Mouse (Mus musculus): ENCODE data around the gene Aldh1a3. TPM values are rescaled to one million over a fixed set of nuclear protein-coding genes. Genes with fewer than 3 reads are reported as not detected.

Gene Aldh1a3
- polyA plus RNA-seq, 1 experiment from 2014 or later: 0.69 TPM

- Histone ChIP-seq H3K9ac (no peak overlapping the region), H3K27me3 (no peaks in the 10 kb centered on the region), H3K4me1 (replicated peaks) (no peaks in the 10 kb centered on the region), H3K27ac (replicated peaks) (no peak overlapping the region), H3K36me3 (replicated peaks) (no peaks in the 10 kb centered on the region), H3K4me3 (replicated peaks) (no peak overlapping the region), H3K9me3 (replicated peaks) (no peaks in the 10 kb centered on the region), H3K4me2 (no peak overlapping the region)
- WGBS (ENCODE audit: insufficient replicate concordance): 69% methylated on average over 7 of the region's 7 CpGs
- ATAC-seq (ENCODE audit: insufficient read depth): no peak
Observed at GRCm38 (mm10) chr7:66413093-66413492, 14.2 kb downstream of the Aldh1a3 start.

DNA sequence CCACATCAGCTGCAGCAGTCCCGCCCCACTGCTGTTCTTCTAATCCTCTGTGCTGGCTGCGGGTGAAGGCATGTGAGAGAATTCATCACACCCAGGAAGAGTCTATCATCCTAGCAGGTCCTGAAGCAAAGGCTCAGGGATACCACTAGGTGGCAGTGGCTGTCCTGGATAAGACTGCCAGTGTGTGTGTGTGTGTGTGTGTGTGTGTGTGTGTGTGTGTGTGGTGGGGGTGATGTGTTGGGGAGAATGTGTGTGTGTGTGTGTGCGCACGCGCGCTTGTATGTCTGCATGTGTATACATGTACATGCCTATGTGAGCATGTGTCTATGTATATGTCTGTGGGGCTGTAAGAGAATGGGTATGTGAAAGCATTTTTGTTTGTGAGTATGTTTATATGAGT, 17.9 kb downstream of the Aldh1a3 start:
- 63% methylated on average over 6 of the region's 6 CpGs for WGBS (ENCODE audit: insufficient replicate concordance)
- no peaks in the 10 kb centered on the region for H3K36me3 ChIP-seq (replicated peaks)
- no peak for ATAC-seq (ENCODE audit: insufficient read depth)

DNA sequence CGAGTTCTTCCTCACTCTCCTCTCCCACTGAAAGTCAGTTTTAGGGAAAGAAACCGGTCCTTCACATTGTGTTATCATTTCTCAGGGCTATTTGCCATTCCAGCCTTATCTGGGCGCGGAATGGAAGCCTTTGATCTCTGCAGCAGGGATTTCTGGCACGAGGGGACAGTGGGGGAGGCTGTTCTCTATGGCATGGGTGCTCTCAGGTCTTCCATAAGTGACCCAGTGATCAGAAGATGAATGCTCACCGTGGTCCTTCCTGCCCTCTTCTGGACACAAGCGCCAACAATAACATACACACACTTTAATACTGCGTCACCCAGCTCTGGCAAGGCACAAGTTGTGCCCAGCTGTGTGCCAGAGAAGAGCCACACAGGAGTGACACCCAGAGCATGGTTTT, 20.3 kb downstream of the Aldh1a3 start:
- Histone ChIP-seq H3K36me3 (replicated peaks) (no peaks in the 10 kb centered on the region), H3K9ac (no peak overlapping the region), H3K27me3 (no peaks in the 10 kb centered on the region), H3K9me3 (replicated peaks) (no peaks in the 10 kb centered on the region), H3K4me1 (replicated peaks) (0 out of 2 replicates have a peak, but pooled peaks cover 3% of the 10 kb centered on the region), H3K4me2 (no peak overlapping the region), H3K4me3 (replicated peaks) (no peak overlapping the region), H3K27ac (replicated peaks) (no peak overlapping the region)
- WGBS (ENCODE audit: insufficient replicate concordance): 57% methylated on average over 8 of the region's 8 CpGs
- ATAC-seq (ENCODE audit: insufficient read depth): no peak

More for the DNA sequence above, 17.9 kb downstream of the Aldh1a3 start:
- Histone ChIP-seq H3K9ac (no peak overlapping the region), H3K27ac (replicated peaks) (no peak overlapping the region), H3K4me3 (replicated peaks) (no peak overlapping the region), H3K27me3 (no peaks in the 10 kb centered on the region), H3K4me2 (no peak overlapping the region), H3K4me1 (replicated peaks) (0 out of 2 replicates have a peak, but pooled peaks cover 3% of the 10 kb centered on the region), H3K9me3 (replicated peaks) (no peaks in the 10 kb centered on the region)

DNA sequence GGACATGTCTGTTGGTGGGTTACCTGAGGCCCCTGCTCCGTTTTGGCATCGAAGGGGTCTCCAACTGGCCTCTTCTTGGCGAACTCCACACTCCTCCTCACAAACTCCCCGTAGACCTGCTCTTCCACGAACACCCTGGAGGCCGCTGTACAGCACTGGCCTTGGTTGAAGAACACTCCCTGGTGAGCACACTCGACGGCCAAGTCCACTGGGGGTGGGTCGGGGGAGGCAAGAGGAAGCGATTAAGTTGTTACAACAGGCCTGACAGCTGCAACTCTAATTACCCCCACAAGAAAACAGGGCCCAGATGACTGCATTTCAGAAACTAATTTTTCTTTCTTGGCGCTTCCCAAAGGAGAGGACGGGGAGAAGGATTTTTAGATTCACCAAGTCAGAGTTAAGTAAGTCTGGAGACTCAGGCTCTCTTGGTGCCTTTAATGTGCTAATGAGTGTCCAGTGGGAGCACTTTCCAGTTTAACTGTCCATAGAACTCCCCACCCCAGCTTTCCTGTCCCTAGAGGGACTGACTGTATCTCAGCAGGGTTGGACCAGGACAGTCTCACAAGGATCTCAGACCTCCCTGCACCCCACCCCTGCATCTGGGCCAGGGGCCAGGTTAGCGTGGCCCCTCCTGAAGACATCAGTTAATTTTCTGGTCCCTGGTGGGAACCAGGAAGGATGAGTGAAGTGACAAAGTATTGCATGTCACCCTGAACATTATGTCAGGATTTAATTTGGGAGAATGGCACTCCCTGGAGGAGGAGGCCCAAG, 21.2 kb downstream of the Aldh1a3 start:
- ATAC-seq (ENCODE audit: insufficient read depth): no peak

GRCm38 (mm10) chr7:66405541-66405940, 21.8 kb downstream of the Aldh1a3 start:
- no peak for ATAC-seq (ENCODE audit: insufficient read depth)
- Histone ChIP-seq H3K36me3 (replicated peaks) (no peaks in the 10 kb centered on the region), H3K9ac (no peak overlapping the region), H3K4me3 (replicated peaks) (no peak overlapping the region), H3K27me3 (no peaks in the 10 kb centered on the region), H3K4me1 (replicated peaks) (0 out of 2 replicates have a peak, but pooled peaks cover 3% of the 10 kb centered on the region), H3K9me3 (replicated peaks) (no peaks in the 10 kb centered on the region), H3K4me2 (no peak overlapping the region), H3K27ac (replicated peaks) (no peak overlapping the region)
- WGBS (ENCODE audit: insufficient replicate concordance): 46% methylated on average over 11 of the region's 11 CpGs

More for the DNA sequence above, 21.2 kb downstream of the Aldh1a3 start:
- no peak overlapping the region for H3K4me2 ChIP-seq
- H3K4me3 ChIP-seq (replicated peaks): no peak overlapping the region
- H3K27me3 ChIP-seq: no peaks in the 10 kb centered on the region
- 47% methylated on average over 13 of the region's 13 CpGs for WGBS (ENCODE audit: insufficient replicate concordance)
- H3K4me1 ChIP-seq (replicated peaks): 0 out of 2 replicates have a peak, but pooled peaks cover 3% of the 10 kb centered on the region
- no peak overlapping the region for H3K9ac ChIP-seq
- no peaks in the 10 kb centered on the region for H3K9me3 ChIP-seq (replicated peaks)
- no peak overlapping the region for H3K27ac ChIP-seq (replicated peaks)
- H3K36me3 ChIP-seq (replicated peaks): no peaks in the 10 kb centered on the region

DNA sequence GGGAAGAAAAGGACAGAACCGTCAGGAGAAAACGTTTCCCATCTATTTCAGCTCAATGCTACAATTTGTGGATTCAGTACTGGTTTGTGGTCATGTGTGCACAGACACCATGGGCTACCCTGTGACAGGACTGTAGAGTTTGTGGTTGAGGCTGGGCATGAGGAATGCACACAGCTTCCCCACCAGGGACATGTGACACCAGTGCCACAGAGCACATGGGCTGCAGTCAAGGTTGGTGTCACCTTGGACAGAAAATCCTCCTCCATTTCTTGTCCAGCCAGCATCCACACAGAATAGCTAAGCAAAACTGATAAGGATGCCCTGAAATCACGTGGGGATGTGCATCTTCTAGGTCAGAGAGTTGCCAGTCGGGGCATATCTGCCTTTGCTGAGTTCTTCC, 22.5 kb downstream of the Aldh1a3 start:
- ATAC-seq (ENCODE audit: insufficient read depth): no peak
- WGBS (ENCODE audit: insufficient replicate concordance): 28% methylated on average over 4 of the region's 4 CpGs
- H3K36me3 ChIP-seq (replicated peaks): no peaks in the 10 kb centered on the region
- H3K9me3 ChIP-seq (replicated peaks): no peaks in the 10 kb centered on the region
- no peak overlapping the region for H3K27ac ChIP-seq (replicated peaks)
- H3K4me3 ChIP-seq (replicated peaks): no peak overlapping the region
- 0 out of 2 replicates have a peak, but pooled peaks cover 3% of the 10 kb centered on the region for H3K4me1 ChIP-seq (replicated peaks)
- no peak overlapping the region for H3K4me2 ChIP-seq
- H3K9ac ChIP-seq: no peak overlapping the region
- no peaks in the 10 kb centered on the region for H3K27me3 ChIP-seq

- Histone ChIP-seq H3K9me3 (replicated peaks) (no peaks in the 10 kb centered on the region), H3K4me2 (no peak overlapping the region), H3K9ac (no peak overlapping the region), H3K36me3 (replicated peaks) (no peaks in the 10 kb centered on the region), H3K27ac (replicated peaks) (no peak overlapping the region), H3K4me3 (replicated peaks) (no peak overlapping the region), H3K27me3 (no peaks in the 10 kb centered on the region), H3K4me1 (replicated peaks) (0 out of 2 replicates have a peak, but pooled peaks cover 3% of the 10 kb centered on the region)
- 32% methylated on average over 10 of the region's 10 CpGs for WGBS (ENCODE audit: insufficient replicate concordance)
- ATAC-seq (ENCODE audit: insufficient read depth): no peak
Observed at GRCm38 (mm10) chr7:66404141-66404540, 23.2 kb downstream of the Aldh1a3 start.

DNA sequence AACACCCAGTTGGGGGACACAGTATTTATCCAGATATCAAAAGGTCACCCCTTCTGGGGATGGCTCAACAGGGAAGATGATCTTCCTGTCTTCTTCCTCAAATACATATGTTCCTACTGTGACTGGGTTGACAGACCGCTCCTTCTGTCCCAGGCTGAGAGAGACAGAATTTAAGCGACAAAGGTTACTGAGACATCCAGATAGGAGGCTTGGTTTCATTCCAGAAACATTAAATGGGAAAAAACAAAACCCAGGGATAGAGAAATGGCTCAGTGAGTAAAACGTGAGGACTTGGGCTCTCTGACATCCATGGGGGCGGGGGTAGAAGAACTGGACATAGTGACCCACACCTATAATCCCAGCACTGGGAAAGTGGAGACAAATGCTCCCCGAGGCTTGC, 24.4 kb downstream of the Aldh1a3 start:
- Histone ChIP-seq H3K4me2 (no peak overlapping the region), H3K27ac (replicated peaks) (no peak overlapping the region), H3K36me3 (replicated peaks) (no peaks in the 10 kb centered on the region), H3K4me3 (replicated peaks) (no peak overlapping the region), H3K9me3 (replicated peaks) (no peaks in the 10 kb centered on the region), H3K4me1 (replicated peaks) (0 out of 2 replicates have a peak, but pooled peaks cover 3% of the 10 kb centered on the region), H3K9ac (no peak overlapping the region), H3K27me3 (no peaks in the 10 kb centered on the region)
- WGBS (ENCODE audit: insufficient replicate concordance): 64% methylated on average over 5 of the region's 5 CpGs
- no peak for ATAC-seq (ENCODE audit: insufficient read depth)

GRCm38 (mm10) chr7:66401605-66402004, 25.7 kb downstream of the Aldh1a3 start:
- Histone ChIP-seq H3K9me3 (replicated peaks) (no peaks in the 10 kb centered on the region), H3K4me2 (no peak overlapping the region), H3K4me1 (replicated peaks) (0 out of 2 replicates have a peak, but pooled peaks cover 3% of the 10 kb centered on the region), H3K4me3 (replicated peaks) (no peak overlapping the region), H3K27me3 (no peaks in the 10 kb centered on the region), H3K36me3 (replicated peaks) (no peaks in the 10 kb centered on the region), H3K27ac (replicated peaks) (no peak overlapping the region), H3K9ac (no peak overlapping the region)
- WGBS (ENCODE audit: insufficient replicate concordance): 54% methylated on average over 8 of the region's 8 CpGs
- no peak for ATAC-seq (ENCODE audit: insufficient read depth)

DNA sequence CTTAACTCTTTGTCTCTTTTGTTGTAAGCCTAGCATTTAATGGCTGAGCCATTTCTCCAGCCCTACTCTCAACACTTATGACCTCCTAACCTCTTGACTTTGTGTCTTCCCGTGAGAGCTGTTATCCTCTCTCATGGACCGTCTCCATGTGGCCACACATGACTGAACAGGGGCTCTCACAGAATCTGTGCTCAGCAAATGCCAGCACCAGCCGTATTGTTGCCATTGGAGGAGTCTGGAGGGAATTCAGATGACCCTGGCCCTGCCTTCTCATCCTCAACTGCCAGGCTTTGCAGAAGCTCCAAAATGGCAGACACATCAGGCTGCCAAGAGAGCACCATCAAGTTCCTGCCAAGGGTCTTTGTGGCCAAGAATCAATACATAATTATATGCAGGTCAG, 30.0 kb downstream of the Aldh1a3 start:
- WGBS (ENCODE audit: insufficient replicate concordance): 60% methylated on average over 3 of the region's 3 CpGs
- Histone ChIP-seq H3K9ac (no peak overlapping the region), H3K27me3 (no peaks in the 10 kb centered on the region), H3K4me2 (no peak overlapping the region), H3K9me3 (replicated peaks) (no peaks in the 10 kb centered on the region), H3K4me1 (replicated peaks) (no peaks in the 10 kb centered on the region), H3K4me3 (replicated peaks) (no peak overlapping the region), H3K27ac (replicated peaks) (no peak overlapping the region), H3K36me3 (replicated peaks) (no peaks in the 10 kb centered on the region)
- ATAC-seq (ENCODE audit: insufficient read depth): no peak

DNA sequence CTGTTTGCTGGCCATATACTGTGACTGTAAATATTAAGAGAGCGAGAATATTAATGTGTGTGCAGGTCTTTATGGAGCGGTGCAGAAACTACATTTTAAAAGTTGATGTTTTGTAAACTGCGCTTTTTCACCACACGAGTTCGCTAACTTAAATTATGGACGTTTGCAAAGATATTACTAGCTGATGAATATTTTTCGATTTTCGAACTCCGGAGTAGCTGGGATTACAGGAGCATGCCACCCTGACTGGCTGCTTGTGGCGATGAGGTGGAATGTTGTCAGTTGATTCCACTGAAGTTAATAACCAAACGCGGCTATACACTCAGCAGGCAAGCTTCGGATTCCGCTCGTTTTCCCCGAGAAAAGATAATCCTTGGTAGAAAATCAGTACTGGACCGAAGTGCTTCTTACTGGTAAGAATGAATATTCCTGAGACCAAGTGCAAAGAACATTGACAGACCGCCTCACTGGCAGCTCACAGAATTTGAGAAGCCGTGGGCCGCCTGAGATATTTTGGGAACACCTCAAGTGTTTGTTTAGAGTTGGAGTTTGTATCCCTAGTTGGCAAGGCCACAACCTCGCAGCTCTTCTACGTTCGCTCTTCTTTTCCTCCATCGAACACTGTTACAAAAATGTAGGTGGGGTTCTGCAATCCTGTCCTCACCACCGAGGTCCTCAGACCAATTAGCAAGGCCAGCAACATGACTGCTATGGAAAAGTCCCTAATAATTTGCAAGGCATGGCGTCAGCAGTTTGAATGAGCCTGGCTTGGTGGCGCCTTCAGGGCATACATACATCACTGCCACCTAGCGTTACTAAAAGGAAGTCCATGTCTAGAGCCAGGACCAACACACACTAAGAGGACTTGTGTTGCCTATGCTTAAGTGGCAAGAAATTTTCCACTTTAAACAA, 38.4 kb downstream of the Aldh1a3 start:
- peaks cover 12% of the 10 kb centered on the region; the same call in 1 of the 2 replicates for H3K27me3 ChIP-seq
- peak overlapping the region; percentile 55; the same call in 1 of the 2 replicates for H3K27ac ChIP-seq (replicated peaks)
- ATAC-seq (ENCODE audit: insufficient read depth): peak; percentile 51; the same call in 1 of the 2 replicates
- peak overlapping the region; percentile 68 for H3K9ac ChIP-seq
- no peaks in the 10 kb centered on the region for H3K9me3 ChIP-seq (replicated peaks)
- WGBS (ENCODE audit: insufficient replicate concordance): 13% methylated on average over 28 of the region's 28 CpGs
- H3K4me1 ChIP-seq (replicated peaks): peaks cover 28% of the 10 kb centered on the region
- no peaks in the 10 kb centered on the region for H3K36me3 ChIP-seq (replicated peaks)
- peak overlapping the region; percentile 89 for H3K4me2 ChIP-seq
- peak overlapping the region; percentile 67 for H3K4me3 ChIP-seq (replicated peaks)

Data from liver, embryonic 15.5 days (tissue).